Mouse (Mus musculus): ENCODE measurements around the gene Rnaseh2b. TPM values are rescaled to one million over a fixed set of nuclear protein-coding genes. Genes with fewer than 3 reads are reported as not detected.

Rnaseh2b gene
- total and polyA plus RNA-seq, 3 experiments, result 16.8 to 88.9 (median 40.0) TPM

GRCm38 (mm10) chr14:62375694-62376093, 83.3 kb downstream of the Rnaseh2b start:
- Histone ChIP-seq H3K4me1 (ENCODE audit: insufficient read depth, low read depth, low read length) (no peaks in the 10 kb centered on the region), H3K36me3 (replicated peaks) (peaks cover 75% of the 10 kb centered on the region), H3K27me3 (ENCODE audit: insufficient read depth, low read length) (no peaks in the 10 kb centered on the region), H3K4me3 (ENCODE audit: low read depth, low read length) (no peak overlapping the region), H3K9me3 (replicated peaks) (no peaks in the 10 kb centered on the region)
- DNase-seq (ENCODE audit: low spot score), result no peak
- TF ChIP-seq CTCF (IDR thresholded peaks at IDR 0.05; ENCODE audit: low read depth, low read length) (no peak), GATA2 (IDR thresholded peaks at IDR 0.05; ENCODE audit: borderline replicate concordance, low read depth, low read length) (no peak), TAL1 (conservative IDR thresholded peaks at IDR 0.05; ENCODE audit: low read depth, low read length) (no peak), GATA1 (IDR thresholded peaks at IDR 0.05; ENCODE audit: borderline replicate concordance, low read length) (no peak), POLR2AphosphoS5 (IDR thresholded peaks at IDR 0.05; ENCODE audit: insufficient replicate concordance, low read depth, low read length) (no peak)
- no peak for ATAC-seq (ENCODE audit: extremely low read depth, insufficient number of reproducible peaks, low FRiP score, poor library complexity, severe bottlenecking)

GRCm38 (mm10) chr14:62376115-62376514, 83.7 kb downstream of the Rnaseh2b start:
- Histone ChIP-seq H3K4me3 (ENCODE audit: low read depth, low read length) (no peak overlapping the region), H3K4me1 (ENCODE audit: insufficient read depth, low read depth, low read length) (no peaks in the 10 kb centered on the region), H3K27me3 (ENCODE audit: insufficient read depth, low read length) (no peaks in the 10 kb centered on the region), H3K36me3 (replicated peaks) (peaks cover 73% of the 10 kb centered on the region), H3K9me3 (replicated peaks) (no peaks in the 10 kb centered on the region)
- no peak for TF ChIP-seq CTCF (IDR thresholded peaks at IDR 0.05; ENCODE audit: low read depth, low read length)
- no peak for TF ChIP-seq POLR2AphosphoS5 (IDR thresholded peaks at IDR 0.05; ENCODE audit: insufficient replicate concordance, low read depth, low read length)
- TF ChIP-seq GATA1 (IDR thresholded peaks at IDR 0.05; ENCODE audit: borderline replicate concordance, low read length), result no peak
- no peak for TF ChIP-seq TAL1 (conservative IDR thresholded peaks at IDR 0.05; ENCODE audit: low read depth, low read length)
- TF ChIP-seq GATA2 (IDR thresholded peaks at IDR 0.05; ENCODE audit: borderline replicate concordance, low read depth, low read length), result no peak
- ATAC-seq (ENCODE audit: extremely low read depth, insufficient number of reproducible peaks, low FRiP score, poor library complexity, severe bottlenecking), result no peak
- no peak for DNase-seq (ENCODE audit: low spot score)

- TF ChIP-seq POLR2AphosphoS5 (IDR thresholded peaks at IDR 0.05; ENCODE audit: insufficient replicate concordance, low read depth, low read length) (no peak), GATA1 (IDR thresholded peaks at IDR 0.05; ENCODE audit: borderline replicate concordance, low read length) (no peak), TAL1 (conservative IDR thresholded peaks at IDR 0.05; ENCODE audit: low read depth, low read length) (no peak), GATA2 (IDR thresholded peaks at IDR 0.05; ENCODE audit: borderline replicate concordance, low read depth, low read length) (no peak), CTCF (IDR thresholded peaks at IDR 0.05; ENCODE audit: low read depth, low read length) (no peak)
- H3K4me1 ChIP-seq (ENCODE audit: insufficient read depth, low read depth, low read length), result no peaks in the 10 kb centered on the region
- peaks cover 62% of the 10 kb centered on the region for H3K36me3 ChIP-seq (replicated peaks)
- no peaks in the 10 kb centered on the region for H3K9me3 ChIP-seq (replicated peaks)
- no peak overlapping the region for H3K4me3 ChIP-seq (ENCODE audit: low read depth, low read length)
- H3K27me3 ChIP-seq (ENCODE audit: insufficient read depth, low read length), result no peaks in the 10 kb centered on the region
- DNase-seq (ENCODE audit: low spot score), result no peak
- ATAC-seq (ENCODE audit: extremely low read depth, insufficient number of reproducible peaks, low FRiP score, poor library complexity, severe bottlenecking), result no peak
Observed at GRCm38 (mm10) chr14:62379391-62379790, 87.0 kb downstream of the Rnaseh2b start.

GRCm38 (mm10) chr14:62380606-62381005, 88.2 kb downstream of the Rnaseh2b start:
- no peak for DNase-seq (ENCODE audit: low spot score)
- no peak for ATAC-seq (ENCODE audit: extremely low read depth, insufficient number of reproducible peaks, low FRiP score, poor library complexity, severe bottlenecking)
- no peak for TF ChIP-seq GATA2 (IDR thresholded peaks at IDR 0.05; ENCODE audit: borderline replicate concordance, low read depth, low read length)
- TF ChIP-seq CTCF (IDR thresholded peaks at IDR 0.05; ENCODE audit: low read depth, low read length), result no peak
- no peak for TF ChIP-seq GATA1 (IDR thresholded peaks at IDR 0.05; ENCODE audit: borderline replicate concordance, low read length)
- TF ChIP-seq TAL1 (conservative IDR thresholded peaks at IDR 0.05; ENCODE audit: low read depth, low read length), result no peak
- TF ChIP-seq POLR2AphosphoS5 (IDR thresholded peaks at IDR 0.05; ENCODE audit: insufficient replicate concordance, low read depth, low read length), result no peak
- no peaks in the 10 kb centered on the region for H3K9me3 ChIP-seq (replicated peaks)
- H3K36me3 ChIP-seq (replicated peaks), result peaks cover 52% of the 10 kb centered on the region
- no peaks in the 10 kb centered on the region for H3K27me3 ChIP-seq (ENCODE audit: insufficient read depth, low read length)
- no peaks in the 10 kb centered on the region for H3K4me1 ChIP-seq (ENCODE audit: insufficient read depth, low read depth, low read length)
- H3K4me3 ChIP-seq (ENCODE audit: low read depth, low read length), result no peak overlapping the region

GRCm38 (mm10) chr14:62383109-62383508, 90.7 kb downstream of the Rnaseh2b start:
- Histone ChIP-seq H3K4me1 (ENCODE audit: insufficient read depth, low read depth, low read length) (no peaks in the 10 kb centered on the region), H3K36me3 (replicated peaks) (peaks cover 33% of the 10 kb centered on the region), H3K27me3 (ENCODE audit: insufficient read depth, low read length) (no peaks in the 10 kb centered on the region), H3K4me3 (ENCODE audit: low read depth, low read length) (no peak overlapping the region), H3K9me3 (replicated peaks) (no peaks in the 10 kb centered on the region)
- DNase-seq (ENCODE audit: low spot score) (no peak), ATAC-seq (ENCODE audit: extremely low read depth, insufficient number of reproducible peaks, low FRiP score, poor library complexity, severe bottlenecking) (no peak)
- TF ChIP-seq GATA2 (IDR thresholded peaks at IDR 0.05; ENCODE audit: borderline replicate concordance, low read depth, low read length), result no peak
- TF ChIP-seq GATA1 (IDR thresholded peaks at IDR 0.05; ENCODE audit: borderline replicate concordance, low read length), result no peak
- no peak for TF ChIP-seq CTCF (IDR thresholded peaks at IDR 0.05; ENCODE audit: low read depth, low read length)
- TF ChIP-seq POLR2AphosphoS5 (IDR thresholded peaks at IDR 0.05; ENCODE audit: insufficient replicate concordance, low read depth, low read length), result no peak
- TF ChIP-seq TAL1 (conservative IDR thresholded peaks at IDR 0.05; ENCODE audit: low read depth, low read length), result no peak

- Histone ChIP-seq H3K4me3 (ENCODE audit: low read depth, low read length) (no peak overlapping the region), H3K9me3 (replicated peaks) (no peaks in the 10 kb centered on the region), H3K36me3 (replicated peaks) (peaks cover 27% of the 10 kb centered on the region), H3K27me3 (ENCODE audit: insufficient read depth, low read length) (no peaks in the 10 kb centered on the region), H3K4me1 (ENCODE audit: insufficient read depth, low read depth, low read length) (no peaks in the 10 kb centered on the region)
- ATAC-seq (ENCODE audit: extremely low read depth, insufficient number of reproducible peaks, low FRiP score, poor library complexity, severe bottlenecking) (no peak), DNase-seq (ENCODE audit: low spot score) (no peak)
- TF ChIP-seq GATA2 (IDR thresholded peaks at IDR 0.05; ENCODE audit: borderline replicate concordance, low read depth, low read length), result no peak
- TF ChIP-seq GATA1 (IDR thresholded peaks at IDR 0.05; ENCODE audit: borderline replicate concordance, low read length), result no peak
- no peak for TF ChIP-seq CTCF (IDR thresholded peaks at IDR 0.05; ENCODE audit: low read depth, low read length)
- TF ChIP-seq TAL1 (conservative IDR thresholded peaks at IDR 0.05; ENCODE audit: low read depth, low read length), result no peak
- no peak for TF ChIP-seq POLR2AphosphoS5 (IDR thresholded peaks at IDR 0.05; ENCODE audit: insufficient replicate concordance, low read depth, low read length)
Observed at GRCm38 (mm10) chr14:62383786-62384299, 91.5 kb downstream of the Rnaseh2b start.
